Mouse (Mus musculus) liver, adult 2 months (tissue): ENCODE results near the gene Plk2. TPM values are rescaled to one million over a fixed set of nuclear protein-coding genes. Genes with fewer than 3 reads are reported as not detected.

Experiments
- DNase-seq: peaks from one replicate; pipeline ENCODE4 v3.0.0-alpha.2; 2011; ENCODE audit warnings: low read depth, low spot score; ENCODE audit errors: extremely low read depth
- H3K27ac ChIP-seq: fragments of 200-500 bp; replicated peaks from 2 replicates; pipeline ENCODE4 v1.5.1; 2012; ENCODE audit warnings: low read depth, mild to moderate bottlenecking, control low read depth, inconsistent platforms, low read length; ENCODE audit not compliant: insufficient read depth
- H3K27me3 ChIP-seq: fragments of 200-500 bp; 2 replicates; pipeline ENCODE4 v1.6.1; 2012; ENCODE audit warnings: mild to moderate bottlenecking, moderate library complexity, low read length, inconsistent platforms; ENCODE audit not compliant: control insufficient read depth, insufficient read depth
- H3K36me3 ChIP-seq: fragments of 200-500 bp; 2 replicates; pipeline ENCODE4 v1.6.1; 2012; ENCODE audit warnings: low read length, inconsistent platforms; ENCODE audit not compliant: control insufficient read depth, insufficient read depth
- H3K4me1 ChIP-seq: fragments of 200-500 bp; 2 replicates; pipeline ENCODE4 v1.6.1; 2011; ENCODE audit warnings: low read length; ENCODE audit not compliant: control insufficient read depth, insufficient read depth
- H3K4me3 ChIP-seq: fragments of 200-500 bp; 2 replicates; pipeline ENCODE4 v1.5.1; 2011; ENCODE audit warnings: low read depth, mild to moderate bottlenecking, control low read depth, low read length, moderate library complexity; ENCODE audit not compliant: insufficient read depth
- H3K79me2 ChIP-seq: fragments of 200-500 bp; 2 replicates; pipeline ENCODE4 v1.6.1; 2012; ENCODE audit warnings: inconsistent platforms, mild to moderate bottlenecking, low read length, moderate library complexity; ENCODE audit not compliant: control insufficient read depth, insufficient read depth
- H3K9ac ChIP-seq: fragments of 200-500 bp; 2 replicates; pipeline ENCODE4 v1.6.1; 2012; ENCODE audit warnings: low read depth, mild to moderate bottlenecking, control low read depth, inconsistent platforms, low read length
- CTCF ChIP-seq: fragments of 200-500 bp; IDR thresholded peaks from 2 replicates; pipeline ENCODE4 v1.5.1; 2011; ENCODE audit warnings: low read depth, low read length, control low read depth
- POLR2A ChIP-seq: fragments of 200-500 bp; IDR thresholded peaks from 2 replicates; pipeline ENCODE4 v1.6.1; 2011; ENCODE audit warnings: low read length, control low read depth; ENCODE audit not compliant: insufficient read depth; ENCODE audit errors: extremely low read depth
- WGBS: fragments of 180-500 bp; shearing (Covaris S2); methylation state at CpG from one replicate; pipeline ENCODE4 v1.1.7; 2018; 5-methylcytosine and 5-hydroxymethylcytosine counted together
- polyA plus RNA-seq: library from polyadenylated mRNA; depleted of rRNA; stranded (reverse); fragments of >200 nt; gene quantifications from 2 replicates; pipeline ENCODE4 v1.2.3, GENCODE M21; 2012; rRNA removed
- total RNA-seq: library from RNA; depleted of rRNA; stranded (reverse); fragments of >200 nt; gene quantifications from 2 replicates; pipeline ENCODE4 v1.2.3, GENCODE M21; 2014; rRNA removed

Plk2 gene
- total and polyA plus RNA-seq, 2 experiments: 3.3 to 10.1 TPM

GRCm38 (mm10) chr13:110450056-110450455 is 55.2 kb downstream of the Plk2 start:
- Histone ChIP-seq H3K36me3 (no peaks in the 10 kb centered on the region), H3K9ac (no peak overlapping the region), H3K4me1 (peaks cover 1% of the 10 kb centered on the region), H3K4me3 (no peak overlapping the region), H3K27me3 (no peaks in the 10 kb centered on the region), H3K27ac (no peak overlapping the region), H3K79me2 (no peaks in the 10 kb centered on the region)
- TF ChIP-seq CTCF (no peak), POLR2A (no peak)
- WGBS: 53% methylated on average over 4 of the region's 4 CpGs
- no peak for DNase-seq

Other genes starting within 250 kb of the Plk2 start
- under 0.01 and 0.09 TPM in 2 replicates for gene Rab3c, start 114.0 kb upstream of the Plk2 start, total RNA-seq
- gene Rab3c, start 114.0 kb upstream of the Plk2 start, polyA plus RNA-seq: not detected in 2 replicates
- not detected in 2 replicates for gene Gapt, start 37.8 kb upstream of the Plk2 start, total RNA-seq
- 0.04 and 0.11 TPM in 2 replicates for gene Gapt, start 37.8 kb upstream of the Plk2 start, polyA plus RNA-seq